Mouse (Mus musculus) effector memory CD4-positive, alpha-beta T cell, adult 7 months (primary cell): ENCODE data around the gene Gm21093. TPM values are rescaled to one million over a fixed set of nuclear protein-coding genes. Genes with fewer than 3 reads are reported as not detected.

ENCODE experiments used
- polyA plus RNA-seq: library from polyadenylated mRNA; unstranded; fragments of 100-300 nt; shearing (Covaris generic); gene quantifications from one replicate; pipeline ENCODE4 v1.2.1, GENCODE M21; 2017

Gene Gm21093
- polyA plus RNA-seq, result not detected

DNA sequence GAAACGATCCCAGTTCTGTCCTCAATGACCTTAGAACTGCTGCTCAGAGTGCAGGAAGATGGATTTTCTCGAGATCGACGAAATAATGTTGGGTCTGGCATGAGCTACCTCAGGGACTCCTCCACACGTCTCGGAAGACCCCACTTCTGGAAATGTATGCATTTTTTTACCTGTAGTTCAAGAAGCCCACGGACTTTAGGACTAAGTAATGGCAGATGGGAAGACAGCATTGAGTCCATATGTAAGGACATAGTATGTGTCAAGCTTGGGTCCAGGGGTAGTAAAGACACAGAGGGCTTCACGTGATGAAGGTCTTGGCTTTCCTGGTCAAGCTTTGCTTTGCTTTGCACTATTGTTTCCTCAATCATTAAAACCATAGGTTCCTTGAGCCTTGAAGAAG lies at the start of gene Gm21093:
Gene Gm21093, minus strand, starts transcription at position 101 of the 400 bp plus-strand sequence.

Other genes starting within 250 kb of the Gm21093 start
- not detected for gene Gm21541, start 131.1 kb downstream of the Gm21093 start, polyA plus RNA-seq
- gene Gm20878, start 93.2 kb downstream of the Gm21093 start, polyA plus RNA-seq, result 2.8 TPM
- gene Fam205a4, start 68.7 kb downstream of the Gm21093 start, polyA plus RNA-seq, result not detected
- not detected for gene Gm3893, start 56.5 kb upstream of the Gm21093 start, polyA plus RNA-seq
- not detected for gene Gm13304, start 80.1 kb upstream of the Gm21093 start, polyA plus RNA-seq
- gene Gm13306, start 118.7 kb upstream of the Gm21093 start, polyA plus RNA-seq, result not detected
- gene Gm13305, start 133.9 kb upstream of the Gm21093 start, polyA plus RNA-seq, result not detected
- not detected for gene Gm10600, start 205.9 kb upstream of the Gm21093 start, polyA plus RNA-seq
- not detected for gene Ccl21b, start 221.0 kb upstream of the Gm21093 start, polyA plus RNA-seq